Mouse (Mus musculus) heart, embryonic 12.5 days (tissue): ENCODE data around the gene Galntl6. TPM values are rescaled to one million over a fixed set of nuclear protein-coding genes. Genes with fewer than 3 reads are reported as not detected.

Source experiments
- ATAC-seq: fragments of 200-750 bp; cut with Nextera tagmentation; 2 replicates; pipeline ENCODE4 v1.8.0; 2017; ENCODE audit warnings: moderate TSS enrichment, moderate library complexity; ENCODE audit not compliant: insufficient number of reproducible peaks, low FRiP score
- H3K27ac ChIP-seq: fragments of 300-500 bp; sonication (generic); 2 replicates; pipeline ENCODE4 v1.5.1; 2016; ENCODE audit warnings: mild to moderate bottlenecking, moderate library complexity; ENCODE audit not compliant: poor library complexity, severe bottlenecking
- H3K27me3 ChIP-seq: fragments of 300-500 bp; sonication (generic); replicated peaks from 2 replicates; pipeline ENCODE4 v1.6.1; 2016; ENCODE audit warnings: mild to moderate bottlenecking, moderate library complexity
- H3K36me3 ChIP-seq: fragments of 300-500 bp; sonication (generic); 2 replicates; pipeline ENCODE4 v1.6.1; 2016; ENCODE audit warnings: mild to moderate bottlenecking, moderate library complexity
- H3K4me1 ChIP-seq: fragments of 300-500 bp; sonication (generic); replicated peaks from 2 replicates; pipeline ENCODE4 v1.6.1; 2016; ENCODE audit warnings: mild to moderate bottlenecking
- H3K4me2 ChIP-seq: fragments of 300-500 bp; sonication (generic); 2 replicates; pipeline ENCODE4 v1.6.1; 2016; ENCODE audit warnings: mild to moderate bottlenecking, moderate library complexity
- H3K4me3 ChIP-seq: fragments of 300-500 bp; sonication (generic); 2 replicates; pipeline ENCODE4 v1.5.1; 2016; ENCODE audit warnings: mild to moderate bottlenecking
- H3K9ac ChIP-seq: fragments of 300-500 bp; sonication (generic); 2 replicates; pipeline ENCODE4 v1.6.1; 2016; ENCODE audit warnings: mild to moderate bottlenecking, moderate library complexity
- H3K9me3 ChIP-seq: fragments of 300-500 bp; sonication (generic); replicated peaks from 2 replicates; pipeline ENCODE4 v1.6.1; 2016; ENCODE audit warnings: mild to moderate bottlenecking, moderate library complexity
- WGBS: fragments of 180-500 bp; shearing (Covaris S2); methylation state at CpG from one replicate; pipeline ENCODE4 v1.1.7; 2016; 5-methylcytosine and 5-hydroxymethylcytosine counted together
- polyA plus RNA-seq: library from polyadenylated mRNA; unstranded; fragments of >200 nt; fragmentation: Nextera tagmentation; extraction: Ambion mirVana; gene quantifications from 2 replicates; pipeline ENCODE4 v1.2.1, GENCODE M21; 2016

The Galntl6 gene
- polyA plus RNA-seq, 1 experiment from 2014 or later: 0.08 TPM

DNA sequence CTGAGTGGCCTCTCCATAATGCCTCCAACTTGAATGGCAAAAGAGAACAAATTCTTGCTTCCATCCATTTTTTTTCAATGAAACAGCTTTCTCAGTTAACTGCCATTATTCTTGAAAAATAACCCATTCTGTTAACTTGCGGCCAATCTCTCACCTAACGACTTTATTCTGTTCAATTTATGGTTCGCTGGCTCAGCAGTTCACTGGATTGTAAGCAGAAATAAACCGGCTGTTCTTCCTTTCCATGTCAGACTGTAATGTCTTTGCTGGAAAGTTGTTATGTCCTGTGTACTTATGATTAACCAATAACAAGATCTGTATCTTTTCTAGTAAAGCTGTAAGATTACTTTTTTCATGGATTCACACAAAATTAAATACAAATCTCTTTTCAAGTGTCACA lies 837.8 kb downstream of the Galntl6 start:
- Histone ChIP-seq H3K27ac (no peak overlapping the region), H3K9ac (no peak overlapping the region), H3K4me1 (no peaks in the 10 kb centered on the region), H3K4me2 (no peak overlapping the region), H3K4me3 (no peak overlapping the region), H3K9me3 (no peaks in the 10 kb centered on the region), H3K36me3 (no peaks in the 10 kb centered on the region), H3K27me3 (no peaks in the 10 kb centered on the region)
- no peak for ATAC-seq
- 86% methylated on average over 4 of the region's 4 CpGs for WGBS

DNA sequence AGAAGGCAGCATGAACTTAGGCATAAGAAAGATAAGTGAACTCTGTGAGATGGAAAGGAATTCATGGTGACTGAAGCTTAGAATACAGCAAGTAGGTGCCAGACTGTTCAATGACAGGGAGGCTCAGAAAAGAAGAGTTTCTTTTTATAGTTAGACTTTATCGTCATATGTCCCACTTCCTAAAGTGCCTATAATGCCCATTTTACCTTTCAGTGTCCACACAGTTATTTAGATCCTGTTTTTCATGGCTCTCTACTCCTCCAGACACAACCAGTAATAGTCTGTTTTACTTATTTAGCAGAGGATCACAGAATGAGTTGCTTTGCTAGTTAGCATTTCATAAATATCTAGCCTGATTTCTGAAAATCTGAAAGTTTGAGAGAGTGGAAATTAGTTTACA lies 838.7 kb downstream of the Galntl6 start:
- H3K9ac ChIP-seq: no peak overlapping the region
- no peaks in the 10 kb centered on the region for H3K36me3 ChIP-seq
- no peaks in the 10 kb centered on the region for H3K27me3 ChIP-seq
- H3K4me3 ChIP-seq: no peak overlapping the region
- H3K9me3 ChIP-seq: no peaks in the 10 kb centered on the region
- no peak overlapping the region for H3K27ac ChIP-seq
- no peak for ATAC-seq
- 80% methylated on average over 1 of the region's 1 CpGs for WGBS
- no peak overlapping the region for H3K4me2 ChIP-seq
- H3K4me1 ChIP-seq: no peaks in the 10 kb centered on the region

DNA sequence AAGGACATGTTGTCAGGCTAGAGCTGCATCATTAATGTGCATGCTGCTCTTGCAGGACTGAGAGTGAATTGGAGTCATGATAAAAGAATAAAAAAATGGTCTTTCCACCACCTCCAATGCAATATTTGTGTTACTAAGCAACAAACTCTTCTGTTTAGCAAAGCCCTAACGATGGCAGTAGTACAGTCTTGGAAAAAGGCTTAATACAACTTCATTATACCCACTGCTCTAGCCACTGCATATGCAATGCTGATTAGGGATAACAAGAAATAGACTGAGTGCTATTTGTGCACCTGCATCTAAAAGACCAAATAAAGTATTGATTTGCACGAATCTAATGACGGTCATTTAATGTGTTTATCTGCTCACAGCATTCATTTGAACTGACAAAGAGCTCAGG lies 880.2 kb downstream of the Galntl6 start:
- no peak overlapping the region for H3K4me2 ChIP-seq
- H3K4me1 ChIP-seq: no peaks in the 10 kb centered on the region
- no peaks in the 10 kb centered on the region for H3K9me3 ChIP-seq
- H3K36me3 ChIP-seq: no peaks in the 10 kb centered on the region
- H3K27me3 ChIP-seq: no peaks in the 10 kb centered on the region
- no peak overlapping the region for H3K4me3 ChIP-seq
- no peak for ATAC-seq
- 70% methylated on average over 3 of the region's 3 CpGs for WGBS
- no peak overlapping the region for H3K27ac ChIP-seq
- no peak overlapping the region for H3K9ac ChIP-seq

DNA sequence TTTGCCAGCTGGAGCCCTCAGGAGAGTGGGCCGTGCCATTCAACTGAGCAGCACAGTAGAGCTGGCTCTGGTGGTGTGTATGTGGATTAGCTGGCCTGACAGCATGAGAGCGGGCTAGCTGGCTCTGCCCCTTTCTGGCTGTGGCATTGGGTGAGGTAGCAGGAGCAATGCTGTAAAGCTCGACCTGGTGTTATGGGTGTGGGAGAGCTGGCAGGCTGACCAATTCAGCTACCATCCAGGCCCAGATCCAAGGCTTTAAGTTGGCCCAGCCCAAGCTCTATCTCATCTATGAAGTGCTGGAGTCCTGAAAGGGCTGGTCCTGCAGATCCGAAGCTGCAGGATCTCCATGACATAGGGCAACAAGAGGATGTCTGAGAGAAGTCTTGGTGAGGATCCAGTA lies 886.9 kb downstream of the Galntl6 start:
- Histone ChIP-seq H3K27ac (no peak overlapping the region), H3K4me3 (no peak overlapping the region), H3K4me2 (no peak overlapping the region), H3K4me1 (no peaks in the 10 kb centered on the region), H3K27me3 (no peaks in the 10 kb centered on the region), H3K36me3 (no peaks in the 10 kb centered on the region), H3K9ac (no peak overlapping the region), H3K9me3 (no peaks in the 10 kb centered on the region)
- 68% methylated on average over 4 of the region's 4 CpGs for WGBS
- ATAC-seq: no peak

DNA sequence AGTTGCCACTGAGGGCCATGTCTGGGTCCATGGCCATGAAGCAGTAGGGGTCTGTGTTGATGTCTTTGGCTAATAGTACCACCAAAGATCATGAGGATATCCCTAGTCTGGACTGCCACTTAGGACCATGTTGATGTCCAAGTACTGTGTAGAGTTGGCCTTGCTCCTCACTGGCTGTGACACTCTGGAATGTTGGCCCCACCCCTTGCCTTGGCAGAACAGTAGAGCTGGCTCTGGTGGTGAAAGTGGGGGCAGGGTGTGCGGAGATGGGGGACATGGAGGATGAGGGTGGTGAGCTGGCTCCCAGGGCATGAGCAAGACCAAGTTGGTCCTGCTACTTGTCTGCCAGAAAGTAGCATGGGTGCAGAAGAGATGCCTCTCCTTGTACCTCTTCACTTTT lies 887.3 kb downstream of the Galntl6 start:
- Histone ChIP-seq H3K4me2 (no peak overlapping the region), H3K4me3 (no peak overlapping the region), H3K36me3 (no peaks in the 10 kb centered on the region), H3K4me1 (no peaks in the 10 kb centered on the region), H3K9ac (no peak overlapping the region), H3K27ac (no peak overlapping the region), H3K9me3 (no peaks in the 10 kb centered on the region), H3K27me3 (no peaks in the 10 kb centered on the region)
- no peak for ATAC-seq
- WGBS: 76% methylated on average over 1 of the region's 1 CpGs

DNA sequence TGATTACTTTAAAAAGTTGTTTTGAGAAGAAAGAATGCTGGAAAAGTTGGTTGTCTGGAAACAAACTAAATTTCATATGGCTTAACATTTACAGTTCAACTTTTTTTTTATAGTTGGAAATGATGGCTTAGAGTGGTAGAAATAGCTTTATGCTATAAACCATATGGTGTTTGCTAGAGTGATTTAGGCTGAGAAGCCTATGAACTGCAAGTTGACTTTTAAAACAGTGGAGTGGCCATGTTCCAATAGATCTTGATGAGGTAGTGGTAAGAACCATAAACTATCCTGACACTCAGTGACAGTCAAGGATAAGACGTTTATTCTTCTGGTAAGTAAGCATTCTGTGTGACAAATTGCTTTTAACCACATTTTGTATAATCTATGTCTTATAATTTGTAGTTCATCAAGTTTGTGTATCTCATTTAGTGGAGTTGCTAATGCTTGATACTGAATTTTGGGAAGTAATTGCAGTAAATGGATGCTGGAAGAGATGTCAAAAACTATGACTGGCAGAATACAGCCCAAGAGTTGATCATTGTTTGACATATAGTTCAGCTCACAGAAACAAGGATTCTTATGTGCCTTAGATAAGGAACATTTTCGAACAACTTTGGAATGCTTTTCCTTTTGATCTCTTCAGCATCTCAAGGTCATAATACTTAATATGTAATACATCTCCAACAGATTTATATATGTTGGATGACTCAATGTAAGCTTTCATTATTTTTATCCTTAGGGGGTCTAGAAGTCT lies 888.8 kb downstream of the Galntl6 start:
- ATAC-seq: no peak
- no peak overlapping the region for H3K9ac ChIP-seq
- WGBS: 65% methylated on average over 2 of the region's 2 CpGs
- no peaks in the 10 kb centered on the region for H3K4me1 ChIP-seq
- no peak overlapping the region for H3K27ac ChIP-seq
- no peaks in the 10 kb centered on the region for H3K27me3 ChIP-seq
- no peaks in the 10 kb centered on the region for H3K9me3 ChIP-seq
- no peaks in the 10 kb centered on the region for H3K36me3 ChIP-seq
- H3K4me3 ChIP-seq: no peak overlapping the region
- H3K4me2 ChIP-seq: no peak overlapping the region

DNA sequence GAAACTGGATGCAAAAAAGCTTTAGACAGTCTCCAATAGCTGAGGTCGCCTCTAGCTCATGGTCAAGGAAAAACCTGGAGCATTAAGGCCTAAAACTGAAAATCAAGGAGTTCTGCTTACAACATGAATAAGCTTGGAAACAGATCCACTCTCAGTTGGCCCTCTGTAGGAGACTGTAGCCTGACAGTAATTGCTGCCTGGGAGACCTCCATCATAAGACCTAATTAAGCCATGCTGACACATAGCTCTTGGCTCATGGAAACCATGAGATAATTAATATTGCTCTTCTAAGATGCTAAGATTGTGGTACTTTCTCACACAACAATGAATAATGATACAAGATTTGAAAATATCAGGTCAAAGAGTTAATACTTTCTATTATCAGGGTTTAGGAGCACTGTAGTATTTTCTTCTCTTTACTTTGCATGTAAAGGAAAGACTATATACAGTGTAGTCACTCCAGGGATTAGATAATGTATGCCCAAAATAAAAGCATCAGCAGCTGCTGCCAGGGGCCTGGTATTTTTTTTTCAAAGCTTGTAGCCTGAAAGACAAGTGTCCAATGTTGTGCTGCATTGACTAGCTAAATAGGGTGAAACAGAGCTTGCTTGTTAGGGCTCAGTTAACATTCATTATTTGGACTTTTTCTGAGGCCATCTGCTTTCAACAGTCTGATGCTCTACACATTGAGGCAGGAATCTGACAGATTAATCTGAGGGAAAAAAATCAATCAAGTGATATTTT lies 922.8 kb downstream of the Galntl6 start:
- H3K36me3 ChIP-seq: no peaks in the 10 kb centered on the region
- H3K9ac ChIP-seq: no peak overlapping the region
- H3K4me3 ChIP-seq: no peak overlapping the region
- H3K27ac ChIP-seq: no peak overlapping the region
- 76% methylated on average over 1 of the region's 1 CpGs for WGBS
- H3K27me3 ChIP-seq: no peaks in the 10 kb centered on the region
- no peaks in the 10 kb centered on the region for H3K4me1 ChIP-seq
- no peak for ATAC-seq
- no peaks in the 10 kb centered on the region for H3K9me3 ChIP-seq
- H3K4me2 ChIP-seq: no peak overlapping the region

DNA sequence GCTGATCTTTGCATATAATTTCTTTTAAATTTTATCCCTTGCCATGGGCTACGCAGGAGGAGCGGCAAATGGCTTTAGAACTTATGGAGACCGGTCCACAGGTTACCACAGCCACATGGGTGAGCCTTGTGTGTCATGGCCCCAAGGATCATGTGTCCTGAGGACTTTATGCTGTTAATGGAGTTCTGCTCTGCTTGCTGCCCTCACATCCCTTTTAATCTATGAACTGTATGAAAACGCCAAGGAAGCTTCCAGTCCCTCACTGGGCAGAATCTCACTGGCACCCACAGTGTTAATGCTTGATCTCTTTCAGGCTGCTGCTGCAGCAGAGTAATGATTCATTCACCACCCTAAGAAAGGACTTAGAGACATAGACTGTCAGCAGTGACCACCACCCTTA lies 935.1 kb downstream of the Galntl6 start:
- H3K4me1 ChIP-seq: no peaks in the 10 kb centered on the region
- no peak overlapping the region for H3K4me3 ChIP-seq
- H3K9ac ChIP-seq: no peak overlapping the region
- H3K9me3 ChIP-seq: no peaks in the 10 kb centered on the region
- H3K4me2 ChIP-seq: no peak overlapping the region
- ATAC-seq: no peak
- H3K36me3 ChIP-seq: no peaks in the 10 kb centered on the region
- no peak overlapping the region for H3K27ac ChIP-seq
- no peaks in the 10 kb centered on the region for H3K27me3 ChIP-seq
- WGBS: 80% methylated on average over 4 of the region's 4 CpGs

DNA sequence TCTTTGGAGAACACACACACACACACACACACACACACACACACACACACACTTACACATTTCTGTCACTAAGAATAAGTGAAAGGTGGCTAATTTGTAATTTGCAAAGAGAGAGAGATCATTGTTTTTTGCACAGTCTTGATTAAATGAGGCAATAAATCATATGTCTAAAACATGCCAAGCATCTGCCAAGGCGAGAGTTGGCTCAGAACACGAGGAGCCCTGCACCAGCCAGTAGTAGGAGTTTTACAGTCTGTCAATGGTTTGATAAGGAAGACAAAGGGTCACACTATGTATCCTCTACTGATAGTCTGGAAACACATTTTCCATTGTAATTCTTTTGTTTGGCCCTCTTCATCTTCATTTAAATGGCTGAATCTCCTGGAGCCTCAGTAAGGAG lies 938.3 kb downstream of the Galntl6 start:
- Histone ChIP-seq H3K4me3 (no peak overlapping the region), H3K9me3 (no peaks in the 10 kb centered on the region), H3K36me3 (no peaks in the 10 kb centered on the region), H3K9ac (no peak overlapping the region), H3K4me2 (no peak overlapping the region), H3K4me1 (no peaks in the 10 kb centered on the region), H3K27ac (no peak overlapping the region), H3K27me3 (no peaks in the 10 kb centered on the region)
- 50% methylated on average over 2 of the region's 2 CpGs for WGBS
- ATAC-seq: no peak

DNA sequence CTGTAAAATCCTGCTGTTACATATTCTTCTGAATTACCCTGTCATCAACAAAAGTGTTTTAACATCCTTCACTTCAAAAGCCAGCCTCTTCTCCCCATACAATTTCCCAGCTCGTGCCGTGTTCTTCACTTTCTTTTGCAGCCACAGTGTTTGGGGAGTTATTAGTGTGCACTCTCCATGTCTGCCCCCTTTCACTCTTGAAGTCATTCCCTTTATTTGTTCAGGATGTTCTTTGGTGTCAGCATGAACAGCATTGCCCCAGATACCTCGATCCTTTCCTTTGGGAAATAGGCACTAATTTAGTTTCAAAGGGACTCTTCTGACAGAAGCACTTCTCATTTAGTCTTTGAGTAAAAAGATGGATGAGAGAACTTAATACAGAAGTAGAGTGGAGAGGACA lies 939.6 kb downstream of the Galntl6 start:
- no peak for ATAC-seq
- no peaks in the 10 kb centered on the region for H3K4me1 ChIP-seq
- H3K9me3 ChIP-seq: no peaks in the 10 kb centered on the region
- WGBS: 65% methylated on average over 3 of the region's 3 CpGs
- H3K9ac ChIP-seq: no peak overlapping the region
- H3K27me3 ChIP-seq: no peaks in the 10 kb centered on the region
- H3K36me3 ChIP-seq: no peaks in the 10 kb centered on the region
- H3K4me3 ChIP-seq: no peak overlapping the region
- H3K27ac ChIP-seq: no peak overlapping the region
- H3K4me2 ChIP-seq: no peak overlapping the region

DNA sequence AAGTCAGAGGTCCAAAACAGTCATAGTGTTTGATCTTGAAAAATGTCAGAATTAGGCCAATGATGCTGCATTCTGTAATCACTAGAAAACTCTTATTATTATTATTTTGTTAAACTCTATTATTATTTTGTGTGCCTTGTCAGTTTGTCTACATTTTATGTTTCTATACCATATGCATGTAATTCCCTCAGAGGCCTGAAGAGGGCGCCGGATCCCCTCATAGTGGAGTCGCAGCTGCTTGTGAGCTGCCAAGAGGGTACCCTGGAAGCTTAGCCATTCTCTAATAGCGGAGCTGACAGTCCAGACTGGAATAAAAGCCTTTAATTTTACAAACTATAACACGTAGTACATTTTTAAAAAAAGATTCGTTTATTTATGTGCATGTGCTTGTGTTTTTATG lies 945.8 kb downstream of the Galntl6 start:
- Histone ChIP-seq H3K27me3 (no peaks in the 10 kb centered on the region), H3K27ac (no peak overlapping the region), H3K4me1 (no peaks in the 10 kb centered on the region), H3K9ac (no peak overlapping the region), H3K36me3 (no peaks in the 10 kb centered on the region), H3K4me3 (no peak overlapping the region), H3K9me3 (no peaks in the 10 kb centered on the region), H3K4me2 (no peak overlapping the region)
- no peak for ATAC-seq
- 24% methylated on average over 6 of the region's 6 CpGs for WGBS

DNA sequence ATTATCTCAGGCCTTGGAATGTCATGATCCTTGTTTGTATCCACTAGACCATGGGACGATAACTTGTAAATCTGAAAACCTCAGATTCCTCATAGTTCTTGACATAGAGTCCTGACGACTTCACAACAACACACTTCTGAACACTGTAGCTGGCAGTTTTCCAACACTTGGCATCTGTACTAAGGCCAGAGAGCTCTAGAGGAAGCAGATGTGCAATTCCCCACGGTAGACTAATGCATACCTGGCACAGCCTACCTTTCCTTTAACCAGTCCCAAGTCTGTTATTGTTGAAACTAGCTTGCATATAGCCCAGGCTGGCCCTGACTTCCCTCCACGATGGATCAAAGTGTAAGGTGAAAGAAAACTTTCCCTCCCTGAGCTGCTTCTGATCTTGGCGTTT lies 946.9 kb downstream of the Galntl6 start:
- Histone ChIP-seq H3K27me3 (no peaks in the 10 kb centered on the region), H3K36me3 (no peaks in the 10 kb centered on the region), H3K4me2 (no peak overlapping the region), H3K9me3 (no peaks in the 10 kb centered on the region), H3K9ac (no peak overlapping the region), H3K27ac (no peak overlapping the region), H3K4me3 (no peak overlapping the region), H3K4me1 (no peaks in the 10 kb centered on the region)
- ATAC-seq: no peak
- WGBS: 49% methylated on average over 5 of the region's 5 CpGs
